Mouse (Mus musculus) testis, adult 2 months (tissue): Measurements from ENCODE around the gene Fto.

ENCODE experiments used
- CTCF ChIP-seq: fragments of 200-500 bp; IDR thresholded peaks from 2 replicates; pipeline ENCODE4 v1.5.1; 2012; ENCODE audit warnings: low read depth, mild to moderate bottlenecking, inconsistent platforms, low read length, moderate library complexity; ENCODE audit not compliant: control insufficient read depth, insufficient read depth, insufficient replicate concordance
- POLR2A ChIP-seq: fragments of 200-500 bp; IDR thresholded peaks from 2 replicates; pipeline ENCODE4 v1.6.1; 2012; ENCODE audit warnings: low read depth, mild to moderate bottlenecking, inconsistent platforms, low read length, moderate library complexity; ENCODE audit not compliant: control insufficient read depth

DNA sequence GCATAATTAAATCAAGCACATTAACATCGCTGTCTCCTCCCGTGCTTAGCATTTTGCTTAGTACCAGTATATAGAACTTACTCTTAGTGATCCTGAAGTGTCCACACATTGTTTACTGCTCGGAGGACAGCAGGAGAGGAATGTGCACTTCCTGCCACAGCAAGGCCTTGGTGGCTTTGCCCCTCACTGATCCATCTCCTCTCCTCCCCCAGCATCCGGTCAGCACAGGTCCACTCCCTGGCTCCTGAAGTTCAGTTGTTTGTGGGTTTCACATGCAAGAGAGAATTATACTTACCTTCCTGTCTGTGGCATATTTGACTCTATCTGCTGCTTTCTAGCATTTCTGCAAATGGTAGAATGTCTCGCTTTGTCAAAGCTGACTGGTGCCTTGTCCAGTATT lies 44.7 kb downstream of the Fto start:
- TF ChIP-seq CTCF (no peak), POLR2A (no peak)
